Mouse (Mus musculus) mouse embryonic stem cell (cell line): ENCODE measurements around the gene Cygb.
"Not testable (repeated sequence)": the region's sequence is repeated elsewhere in the genome, so short reads cannot be mapped to it uniquely, and the experiment has no call there.

ENCODE experiments used
- in situ Hi-C, 2 experiments: fragments of 300-500 bp; cut with MboI; formaldehyde crosslinking; loops; 1 replicate in 1 of 2; 3 replicates in 1 of 2; pipeline ENCODE4 v1.14.3; 2019 to 2020; ENCODE audit warnings: low sequenced_read_pairs in 2 of 2, low pct_unique_long_range_greater_than_20kb in 1 of 2, mixed read lengths in 1 of 2; ENCODE audit not compliant: unreplicated experiment in 1 of 2

Gene Cygb

GRCm38 (mm10) chr11:116625081-116626000 is 28.8 kb downstream of the Cygb start:
- in situ Hi-C loops = no loop called here

- in situ Hi-C loops = no loop called here
Measured at GRCm38 (mm10) chr11:116624131-116624832, 29.8 kb downstream of the Cygb start.

GRCm38 (mm10) chr11:116623281-116624124 is 30.6 kb downstream of the Cygb start:
- in situ Hi-C loops = no loop called here

- in situ Hi-C loops = no loop called here
Measured at GRCm38 (mm10) chr11:116621258-116621704, 32.8 kb downstream of the Cygb start.

- in situ Hi-C loops = no loop called here
Measured at GRCm38 (mm10) chr11:116620559-116621253, 33.4 kb downstream of the Cygb start.

GRCm38 (mm10) chr11:116620073-116620472 is 34.0 kb downstream of the Cygb start:
- in situ Hi-C loops = no loop called here

- in situ Hi-C loops = no loop called here
Measured at GRCm38 (mm10) chr11:116619561-116619960, 34.6 kb downstream of the Cygb start.

GRCm38 (mm10) chr11:116619156-116619555 is 35.0 kb downstream of the Cygb start:
- in situ Hi-C loops = no loop called here

GRCm38 (mm10) chr11:116618666-116619065 is 35.4 kb downstream of the Cygb start:
- in situ Hi-C loops = no loop called here

GRCm38 (mm10) chr11:116617641-116618040 is 36.5 kb downstream of the Cygb start:
- in situ Hi-C loops = no loop called here

GRCm38 (mm10) chr11:116616438-116617118 is 37.5 kb downstream of the Cygb start:
- in situ Hi-C loops = no loop called here

- in situ Hi-C loops = no loop called here
Measured at GRCm38 (mm10) chr11:116615735-116616437, 38.2 kb downstream of the Cygb start.

- in situ Hi-C loops = no loop called here
Measured at GRCm38 (mm10) chr11:116613234-116613633, 40.9 kb downstream of the Cygb start.

- in situ Hi-C loops = no loop called here
Measured at GRCm38 (mm10) chr11:116612554-116612953, 41.6 kb downstream of the Cygb start.

- in situ Hi-C loops = no loop called here
Measured at GRCm38 (mm10) chr11:116611883-116612282, 42.2 kb downstream of the Cygb start.

- in situ Hi-C loops = not testable (repeated sequence)
Measured at GRCm38 (mm10) chr11:116611168-116611567, 42.9 kb downstream of the Cygb start.

- in situ Hi-C loops = no loop called here
Measured at GRCm38 (mm10) chr11:116609965-116610630, 44.0 kb downstream of the Cygb start.
